Mouse (Mus musculus) forebrain, embryonic 12.5 days (tissue): ENCODE results near the gene Slc25a30. TPM values are rescaled to one million over a fixed set of nuclear protein-coding genes. Genes with fewer than 3 reads are reported as not detected.

Source experiments
- ATAC-seq: fragments of 200-750 bp; cut with Nextera tagmentation; 2 replicates; pipeline ENCODE4 v1.8.0; 2017; ENCODE audit warnings: moderate TSS enrichment; ENCODE audit not compliant: low FRiP score
- H3K27ac ChIP-seq: fragments of 300-500 bp; sonication (generic); 2 replicates; pipeline ENCODE4 v1.5.1; 2016; ENCODE audit warnings: mild to moderate bottlenecking
- H3K27me3 ChIP-seq: fragments of 300-500 bp; sonication (generic); 2 replicates; pipeline ENCODE4 v1.6.1; 2016; ENCODE audit warnings: mild to moderate bottlenecking
- H3K36me3 ChIP-seq: fragments of 300-500 bp; sonication (generic); replicated peaks from 2 replicates; pipeline ENCODE4 v1.6.1; 2016; ENCODE audit warnings: mild to moderate bottlenecking
- H3K4me1 ChIP-seq: fragments of 300-500 bp; sonication (generic); 2 replicates; pipeline ENCODE4 v1.6.1; 2016
- H3K4me2 ChIP-seq: fragments of 300-500 bp; sonication (generic); 2 replicates; pipeline ENCODE4 v1.6.1; 2016; ENCODE audit warnings: mild to moderate bottlenecking, moderate library complexity
- H3K4me3 ChIP-seq: fragments of 300-500 bp; sonication (generic); replicated peaks from 2 replicates; pipeline ENCODE4 v1.5.1; 2016; ENCODE audit warnings: mild to moderate bottlenecking
- H3K9ac ChIP-seq: fragments of 300-500 bp; sonication (generic); 2 replicates; pipeline ENCODE4 v1.6.1; 2016; ENCODE audit warnings: mild to moderate bottlenecking
- H3K9me3 ChIP-seq: fragments of 300-500 bp; sonication (generic); 2 replicates; pipeline ENCODE4 v1.6.1; 2016
- WGBS: fragments of 180-500 bp; shearing (Covaris S2); methylation state at CpG from one replicate; pipeline ENCODE4 v1.1.7; 2016; 5-methylcytosine and 5-hydroxymethylcytosine counted together
- polyA plus RNA-seq: library from polyadenylated mRNA; unstranded; fragments of >200 nt; fragmentation: Nextera tagmentation; extraction: Ambion mirVana; gene quantifications from 2 replicates; pipeline ENCODE4 v1.2.1, GENCODE M21; 2016

The Slc25a30 gene
- polyA plus RNA-seq, 1 experiment from 2014 or later, result 10.2 TPM

DNA sequence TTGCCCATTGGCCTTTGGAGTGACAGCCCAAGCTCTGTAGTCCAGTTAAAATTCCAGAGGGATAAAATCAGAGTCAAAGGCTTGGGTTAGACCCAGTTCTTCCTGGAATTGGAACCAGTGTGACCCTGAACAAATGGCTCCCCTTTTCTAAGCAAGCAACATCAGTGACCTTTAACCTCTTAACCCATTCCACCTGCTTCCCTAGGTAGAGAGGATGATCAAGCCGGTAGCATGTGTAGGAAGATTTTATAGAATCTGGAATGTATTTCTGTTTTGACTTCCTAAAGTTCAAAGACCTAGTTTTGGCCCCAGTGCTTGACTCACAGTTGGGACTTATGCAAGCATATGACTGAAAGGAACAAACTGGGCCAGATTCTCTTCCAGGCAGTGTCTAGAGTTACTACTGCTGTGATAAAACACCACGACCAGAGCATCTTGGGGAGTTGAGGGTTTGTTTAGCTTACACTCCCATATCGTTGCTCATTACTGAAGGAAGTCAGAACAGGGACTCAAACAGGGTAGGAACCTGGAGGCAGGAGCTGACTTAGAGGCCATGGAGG lies 40.1 kb upstream of the Slc25a30 start:
- peaks cover 7% of the 10 kb centered on the region for H3K4me1 ChIP-seq
- peaks cover 26% of the 10 kb centered on the region for H3K27me3 ChIP-seq
- no peak for ATAC-seq
- H3K9me3 ChIP-seq, result no peaks in the 10 kb centered on the region
- no peak overlapping the region for H3K9ac ChIP-seq
- no peak overlapping the region for H3K4me3 ChIP-seq
- H3K36me3 ChIP-seq, result no peaks in the 10 kb centered on the region
- H3K27ac ChIP-seq, result no peak overlapping the region
- H3K4me2 ChIP-seq, result no peak overlapping the region
- 71% methylated on average over 3 of the region's 3 CpGs for WGBS

- no peak overlapping the region for H3K9ac ChIP-seq
- WGBS, result 88% methylated on average over 5 of the region's 5 CpGs
- no peaks in the 10 kb centered on the region for H3K36me3 ChIP-seq
- H3K9me3 ChIP-seq, result no peaks in the 10 kb centered on the region
- H3K27me3 ChIP-seq, result no peaks in the 10 kb centered on the region
- no peak overlapping the region for H3K27ac ChIP-seq
- no peak overlapping the region for H3K4me3 ChIP-seq
- H3K4me1 ChIP-seq, result no peaks in the 10 kb centered on the region
- ATAC-seq, result no peak
- no peak overlapping the region for H3K4me2 ChIP-seq
Measured at GRCm38 (mm10) chr14:75820007-75820406, 33.2 kb upstream of the Slc25a30 start.

GRCm38 (mm10) chr14:75819341-75819740 lies 32.5 kb upstream of the Slc25a30 start:
- WGBS, result 79% methylated on average over 2 of the region's 2 CpGs
- Histone ChIP-seq H3K27ac (no peak overlapping the region), H3K4me3 (no peak overlapping the region), H3K9ac (no peak overlapping the region), H3K4me1 (no peaks in the 10 kb centered on the region), H3K27me3 (no peaks in the 10 kb centered on the region), H3K4me2 (no peak overlapping the region), H3K9me3 (no peaks in the 10 kb centered on the region), H3K36me3 (no peaks in the 10 kb centered on the region)
- no peak for ATAC-seq

DNA sequence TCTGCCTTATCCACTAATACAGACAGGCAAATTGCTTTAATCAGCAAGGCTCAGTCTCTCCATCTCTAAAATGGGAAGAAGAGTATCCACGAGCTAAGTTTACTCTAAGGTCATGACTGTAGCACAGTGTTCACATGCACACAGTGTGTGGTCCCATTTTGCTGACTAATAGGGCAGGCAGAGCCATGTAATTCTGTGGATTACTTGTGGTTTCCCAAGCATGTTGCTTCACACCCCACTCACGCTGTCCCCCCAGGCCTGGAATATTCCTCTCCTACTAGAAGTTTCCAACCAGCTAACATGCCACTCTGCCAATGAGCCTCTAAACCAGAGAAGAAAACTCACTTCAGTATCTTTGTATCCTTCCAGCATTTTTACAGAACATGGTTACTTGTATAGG lies 31.7 kb upstream of the Slc25a30 start:
- no peak for ATAC-seq
- no peak overlapping the region for H3K4me2 ChIP-seq
- H3K36me3 ChIP-seq, result no peaks in the 10 kb centered on the region
- H3K9me3 ChIP-seq, result no peaks in the 10 kb centered on the region
- H3K27me3 ChIP-seq, result no peaks in the 10 kb centered on the region
- no peak overlapping the region for H3K4me3 ChIP-seq
- H3K27ac ChIP-seq, result no peak overlapping the region
- no peak overlapping the region for H3K9ac ChIP-seq
- no peaks in the 10 kb centered on the region for H3K4me1 ChIP-seq
- WGBS, result 90% methylated on average over 2 of the region's 2 CpGs

DNA sequence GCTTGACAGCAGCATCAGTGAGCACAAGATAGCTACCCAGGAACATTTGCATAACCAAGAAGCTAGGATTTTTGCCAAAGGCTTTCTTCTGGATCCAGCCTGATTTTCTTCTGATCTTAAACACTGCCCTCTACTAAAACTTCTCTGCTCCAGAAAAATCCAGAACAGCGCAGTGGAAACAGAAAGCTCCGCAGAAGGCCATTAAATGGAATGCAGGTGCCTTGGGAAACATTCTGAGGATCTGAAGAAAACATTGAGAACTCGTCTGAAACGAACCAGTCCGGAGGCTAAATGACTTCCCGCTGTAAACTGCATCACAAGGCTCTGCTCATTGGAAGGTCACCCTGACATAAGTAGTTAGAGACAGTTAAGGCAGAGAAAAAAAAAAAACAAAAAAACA lies 23.1 kb upstream of the Slc25a30 start:
- WGBS, result 86% methylated on average over 6 of the region's 6 CpGs
- H3K4me2 ChIP-seq, result no peak overlapping the region
- H3K27me3 ChIP-seq, result no peaks in the 10 kb centered on the region
- no peak overlapping the region for H3K4me3 ChIP-seq
- no peaks in the 10 kb centered on the region for H3K36me3 ChIP-seq
- H3K9ac ChIP-seq, result no peak overlapping the region
- H3K27ac ChIP-seq, result no peak overlapping the region
- no peaks in the 10 kb centered on the region for H3K9me3 ChIP-seq
- no peak for ATAC-seq
- 0 out of 2 replicates have a peak, but pooled peaks cover 3% of the 10 kb centered on the region for H3K4me1 ChIP-seq

- Histone ChIP-seq H3K9me3 (no peaks in the 10 kb centered on the region), H3K4me2 (no peak overlapping the region), H3K4me3 (no peak overlapping the region), H3K4me1 (0 out of 2 replicates have a peak, but pooled peaks cover 3% of the 10 kb centered on the region), H3K27ac (no peak overlapping the region), H3K36me3 (no peaks in the 10 kb centered on the region), H3K9ac (no peak overlapping the region), H3K27me3 (no peaks in the 10 kb centered on the region)
- no peak for ATAC-seq
- 64% methylated on average over 8 of the region's 8 CpGs for WGBS
Measured at GRCm38 (mm10) chr14:75807800-75808199, 21.0 kb upstream of the Slc25a30 start.

DNA sequence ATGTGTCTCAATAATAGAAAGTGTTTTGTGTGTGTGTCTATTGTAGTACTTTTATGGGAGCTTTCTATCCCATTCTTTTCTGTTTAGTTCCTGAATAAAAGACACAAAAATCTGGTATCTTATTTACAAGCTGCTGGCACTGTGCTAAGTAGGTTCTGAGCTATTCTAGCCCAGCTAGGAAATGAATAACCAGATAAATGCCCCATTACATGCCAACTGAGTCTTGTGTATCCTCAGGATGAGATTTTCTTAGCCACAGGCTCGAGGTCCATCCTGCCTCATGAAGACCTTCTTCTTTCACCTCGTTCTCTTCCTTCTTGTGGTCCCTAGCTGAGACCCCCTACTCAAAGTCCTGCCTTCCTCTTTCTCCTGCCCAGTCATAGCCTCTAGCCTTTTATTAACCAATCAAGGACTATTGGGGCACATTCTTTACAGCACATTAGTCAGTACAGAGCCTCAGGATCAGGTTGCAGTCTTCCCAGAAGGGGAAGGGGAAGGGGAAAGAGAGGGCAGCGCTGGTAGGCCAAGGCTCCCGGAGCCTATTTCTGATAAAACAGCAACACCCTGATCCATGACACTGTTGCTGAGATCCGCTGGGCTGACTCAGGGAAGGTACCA lies 11.0 kb upstream of the Slc25a30 start:
- ATAC-seq, result no peak
- H3K4me2 ChIP-seq, result no peak overlapping the region
- no peak overlapping the region for H3K27ac ChIP-seq
- no peak overlapping the region for H3K4me3 ChIP-seq
- H3K4me1 ChIP-seq, result no peaks in the 10 kb centered on the region
- H3K9me3 ChIP-seq, result no peaks in the 10 kb centered on the region
- 47% methylated on average over 5 of the region's 5 CpGs for WGBS
- no peaks in the 10 kb centered on the region for H3K27me3 ChIP-seq
- H3K9ac ChIP-seq, result no peak overlapping the region
- H3K36me3 ChIP-seq, result no peaks in the 10 kb centered on the region

GRCm38 (mm10) chr14:75795918-75796317 lies 9.1 kb upstream of the Slc25a30 start:
- 97% methylated on average over 4 of the region's 4 CpGs for WGBS
- H3K4me3 ChIP-seq, result no peak overlapping the region
- H3K36me3 ChIP-seq, result no peaks in the 10 kb centered on the region
- no peaks in the 10 kb centered on the region for H3K9me3 ChIP-seq
- no peak overlapping the region for H3K4me2 ChIP-seq
- no peak overlapping the region for H3K9ac ChIP-seq
- no peak for ATAC-seq
- H3K27me3 ChIP-seq, result no peaks in the 10 kb centered on the region
- H3K27ac ChIP-seq, result no peak overlapping the region
- no peaks in the 10 kb centered on the region for H3K4me1 ChIP-seq

DNA sequence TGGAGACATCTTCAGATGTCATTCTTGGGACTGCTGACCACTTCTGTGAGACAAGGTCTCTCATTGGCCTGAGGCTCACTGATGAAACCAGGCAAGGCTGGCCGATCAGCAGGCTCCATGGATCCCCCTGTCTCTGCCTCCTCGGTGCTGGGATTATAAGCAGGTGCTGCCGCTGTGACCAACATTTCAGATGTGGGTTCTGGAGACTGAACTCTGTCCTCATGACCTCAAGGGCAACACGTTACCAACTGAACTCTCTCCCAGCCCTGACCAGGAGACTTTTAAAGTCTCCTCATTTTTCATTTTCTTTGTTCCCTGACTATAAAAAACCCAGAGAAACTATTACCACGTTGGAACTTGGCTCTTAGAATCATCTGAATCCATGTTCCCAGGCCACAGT lies 7.9 kb upstream of the Slc25a30 start:
- no peaks in the 10 kb centered on the region for H3K4me1 ChIP-seq
- 0 out of 2 replicates have a peak, but pooled peaks cover 6% of the 10 kb centered on the region for H3K27me3 ChIP-seq
- no peak overlapping the region for H3K9ac ChIP-seq
- H3K9me3 ChIP-seq, result no peaks in the 10 kb centered on the region
- no peak overlapping the region for H3K4me2 ChIP-seq
- ATAC-seq, result no peak
- H3K27ac ChIP-seq, result no peak overlapping the region
- 83% methylated on average over 5 of the region's 5 CpGs for WGBS
- H3K36me3 ChIP-seq, result no peaks in the 10 kb centered on the region
- H3K4me3 ChIP-seq, result no peak overlapping the region

GRCm38 (mm10) chr14:75794324-75794723 lies 7.5 kb upstream of the Slc25a30 start:
- H3K4me3 ChIP-seq, result no peak overlapping the region
- 0 out of 2 replicates have a peak, but pooled peaks cover 7% of the 10 kb centered on the region for H3K27me3 ChIP-seq
- WGBS, result 74% methylated on average over 6 of the region's 6 CpGs
- ATAC-seq, result no peak
- H3K4me1 ChIP-seq, result no peaks in the 10 kb centered on the region
- H3K4me2 ChIP-seq, result no peak overlapping the region
- H3K9ac ChIP-seq, result no peak overlapping the region
- no peak overlapping the region for H3K27ac ChIP-seq
- H3K36me3 ChIP-seq, result no peaks in the 10 kb centered on the region
- H3K9me3 ChIP-seq, result no peaks in the 10 kb centered on the region

DNA sequence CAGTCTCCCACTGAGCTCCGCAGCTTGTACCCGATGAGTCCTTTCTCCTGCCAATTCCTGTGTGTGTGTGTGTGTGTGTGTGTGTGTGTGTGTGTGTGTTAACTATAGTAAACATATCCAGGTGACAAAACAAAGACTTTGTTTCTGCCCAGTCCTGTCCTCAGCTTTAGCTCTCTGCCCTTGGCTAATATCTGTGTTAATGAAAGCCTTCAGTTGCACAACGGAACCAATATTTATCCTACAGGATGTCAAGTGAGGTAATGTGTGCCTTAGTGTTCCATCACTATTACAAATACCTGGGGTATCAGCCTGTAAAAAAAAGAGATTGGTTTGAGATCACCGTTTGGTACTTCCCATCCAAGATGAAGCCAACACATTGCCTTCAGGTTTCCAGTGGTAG lies 6.3 kb upstream of the Slc25a30 start:
- Histone ChIP-seq H3K4me3 (no peak overlapping the region), H3K9me3 (no peaks in the 10 kb centered on the region), H3K27ac (no peak overlapping the region), H3K27me3 (peaks cover 20% of the 10 kb centered on the region), H3K4me1 (no peaks in the 10 kb centered on the region), H3K36me3 (no peaks in the 10 kb centered on the region), H3K9ac (no peak overlapping the region), H3K4me2 (no peak overlapping the region)
- WGBS, result 90% methylated on average over 4 of the region's 4 CpGs
- ATAC-seq, result no peak

DNA sequence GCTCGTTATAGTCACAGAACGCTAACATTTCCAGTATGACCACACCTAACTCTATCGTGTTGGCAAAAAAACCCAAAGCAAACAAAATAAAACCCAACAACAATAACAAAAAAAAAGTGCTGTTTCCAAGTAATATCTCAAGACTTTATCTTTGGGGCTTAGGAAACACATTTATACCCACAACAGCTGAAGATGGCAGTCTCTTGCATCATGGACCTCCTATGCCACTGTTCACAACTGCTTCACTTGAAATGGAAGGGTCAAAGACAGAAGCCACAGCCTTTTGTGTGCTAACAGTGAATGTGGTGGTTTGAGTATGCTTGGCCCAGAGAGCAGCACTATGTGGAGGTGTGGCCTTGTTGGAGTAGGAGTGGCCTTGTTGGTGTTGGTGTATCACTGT lies 4.5 kb upstream of the Slc25a30 start:
- Histone ChIP-seq H3K4me1 (no peaks in the 10 kb centered on the region), H3K9ac (no peak overlapping the region), H3K27me3 (peaks cover 20% of the 10 kb centered on the region), H3K27ac (no peak overlapping the region), H3K9me3 (no peaks in the 10 kb centered on the region), H3K36me3 (no peaks in the 10 kb centered on the region), H3K4me3 (no peak overlapping the region), H3K4me2 (no peak overlapping the region)
- WGBS, result 91% methylated on average over 3 of the region's 3 CpGs
- no peak for ATAC-seq

- Histone ChIP-seq H3K27ac (no peak overlapping the region), H3K4me1 (peaks cover 3% of the 10 kb centered on the region; the same call in 1 of the 2 replicates), H3K9ac (no peak overlapping the region), H3K9me3 (no peaks in the 10 kb centered on the region), H3K36me3 (no peaks in the 10 kb centered on the region), H3K27me3 (peaks cover 20% of the 10 kb centered on the region), H3K4me2 (no peak overlapping the region), H3K4me3 (no peak overlapping the region)
- WGBS, result 88% methylated on average over 3 of the region's 3 CpGs
- no peak for ATAC-seq
Measured at GRCm38 (mm10) chr14:75790411-75790996, 3.7 kb upstream of the Slc25a30 start.
